Mouse (Mus musculus) neural tube, embryonic 15.5 days (tissue): Measurements from ENCODE around the gene Mief2. TPM values are rescaled to one million over a fixed set of nuclear protein-coding genes. Genes with fewer than 3 reads are reported as not detected.

ENCODE experiments used
- microRNA-seq: library from miRNA; unstranded; fragments of <30 nt; microRNA quantifications from one replicate; pipeline ENCODE4, GENCODE M21; 2017
- polyA plus RNA-seq: library from polyadenylated mRNA; unstranded; fragments of >200 nt; fragmentation: Nextera tagmentation; extraction: Ambion mirVana; gene quantifications from 2 replicates; pipeline ENCODE4 v1.2.1, GENCODE M21; 2015

Gene Mief2
- polyA plus RNA-seq, 1 experiment from 2014 or later, result 25.3 TPM

Small RNA genes lying within 50 kb of the gene (microRNA-seq; reads per million reads assigned to microRNA genes)
- gene Mir5100, result 1.0 reads per million

Other genes starting within 250 kb of the Mief2 start
- 18.6 and 23.1 TPM in 2 replicates for gene Alkbh5, start 192.0 kb upstream of the Mief2 start, polyA plus RNA-seq
- gene Llgl1, start 28.7 kb upstream of the Mief2 start, polyA plus RNA-seq, result 35.0 and 36.4 TPM in 2 replicates
- gene Flii, start 1.1 kb upstream of the Mief2 start, polyA plus RNA-seq, result 68.3 and 73.6 TPM in 2 replicates
- 6.7 and 8.6 TPM in 2 replicates for gene Top3a, start 49.0 kb downstream of the Mief2 start, polyA plus RNA-seq
- 4.8 and 5.2 TPM in 2 replicates for gene Smcr8, start 49.1 kb downstream of the Mief2 start, polyA plus RNA-seq
- 5.5 and 25.9 TPM in 2 replicates for gene Shmt1, start 83.3 kb downstream of the Mief2 start, polyA plus RNA-seq
- gene Dhrs7b, start 102.2 kb downstream of the Mief2 start, polyA plus RNA-seq, result 37.8 and 38.4 TPM in 2 replicates
- 56.4 and 61.7 TPM in 2 replicates for gene Tmem11, start 150.9 kb downstream of the Mief2 start, polyA plus RNA-seq
- gene Natd1, start 186.4 kb downstream of the Mief2 start, polyA plus RNA-seq, result 23.6 and 23.9 TPM in 2 replicates
- 30.4 and 47.4 TPM in 2 replicates for gene Map2k3, start 203.6 kb downstream of the Mief2 start, polyA plus RNA-seq